Mouse (Mus musculus) ES-Bruce4 (cell line): ENCODE data around the gene Atp8a2. TPM values are rescaled to one million over a fixed set of nuclear protein-coding genes. Genes with fewer than 3 reads are reported as not detected.

Source experiments
- H3K27ac ChIP-seq: 2 replicates; pipeline ENCODE4 v1.5.1; 2012; ENCODE audit warnings: low read length, inconsistent platforms; ENCODE audit not compliant: insufficient read depth
- H3K27me3 ChIP-seq: 2 replicates; pipeline ENCODE4 v1.6.1; 2012; ENCODE audit warnings: mild to moderate bottlenecking, low read length, inconsistent platforms; ENCODE audit not compliant: control insufficient read depth, poor library complexity, insufficient read depth, severe bottlenecking
- H3K36me3 ChIP-seq: 2 replicates; pipeline ENCODE4 v1.6.1; 2012; ENCODE audit warnings: inconsistent platforms, mild to moderate bottlenecking, low read length, moderate library complexity; ENCODE audit not compliant: control insufficient read depth, poor library complexity, insufficient read depth, severe bottlenecking
- H3K4me1 ChIP-seq: one replicate; pipeline ENCODE4 v1.8.1; 2011; ENCODE audit warnings: low read length; ENCODE audit not compliant: control insufficient read depth, insufficient read depth
- H3K4me3 ChIP-seq: 2 replicates; pipeline ENCODE4 v1.5.1; 2011; ENCODE audit warnings: low read depth, mild to moderate bottlenecking, low read length
- H3K9ac ChIP-seq: 2 replicates; pipeline ENCODE4 v1.6.1; 2012; ENCODE audit warnings: low read depth, mild to moderate bottlenecking, inconsistent platforms; ENCODE audit not compliant: poor library complexity, severe bottlenecking
- H3K9me3 ChIP-seq: replicated peaks from 2 replicates; pipeline ENCODE4 v1.6.1; 2012; ENCODE audit warnings: mild to moderate bottlenecking, low read length, inconsistent platforms; ENCODE audit not compliant: control insufficient read depth, poor library complexity, insufficient read depth, severe bottlenecking
- CTCF ChIP-seq: IDR thresholded peaks from one replicate; pipeline ENCODE4 v1.8.1; 2011; ENCODE audit warnings: low read depth, low read length
- EP300 ChIP-seq: IDR thresholded peaks from 2 replicates; pipeline ENCODE4 v1.6.1; 2011; ENCODE audit warnings: low read depth, low read length; ENCODE audit not compliant: insufficient read depth
- POLR2A ChIP-seq: IDR thresholded peaks from one replicate; pipeline ENCODE4 v1.8.1; 2011; ENCODE audit warnings: low read length; ENCODE audit not compliant: insufficient read depth
- polyA plus RNA-seq: library from polyadenylated mRNA; stranded (reverse); fragments of >200 nt; gene quantifications from 2 replicates; pipeline ENCODE4 v1.2.4, GENCODE M21; 2011; ENCODE audit warnings: low read depth; ENCODE audit not compliant: missing spikeins, insufficient read depth, insufficient read length

The Atp8a2 gene
- polyA plus RNA-seq, 1 experiment, result 1.1 TPM

DNA sequence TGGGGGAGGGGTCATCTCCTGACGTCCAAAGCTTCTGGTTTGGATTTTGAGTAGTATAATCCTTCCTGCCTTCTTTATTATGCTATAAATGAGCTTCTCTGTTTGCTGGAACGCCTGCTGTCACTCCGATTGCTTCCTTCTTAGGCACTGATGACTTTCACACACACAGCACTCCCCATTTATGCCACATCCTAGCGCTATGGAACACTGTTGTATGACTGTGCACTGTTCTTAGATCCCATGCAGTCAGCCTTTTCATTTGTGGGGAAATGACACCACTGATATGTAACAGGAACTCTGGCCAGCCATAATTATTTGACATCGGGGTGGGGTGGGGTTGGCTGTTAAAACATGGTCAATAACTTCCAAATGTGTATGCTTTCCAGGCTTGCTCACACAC, 306.2 kb downstream of the Atp8a2 start:
- H3K27ac ChIP-seq, result no peak overlapping the region
- no peaks in the 10 kb centered on the region for H3K4me1 ChIP-seq
- H3K4me3 ChIP-seq, result no peak overlapping the region
- no peaks in the 10 kb centered on the region for H3K9me3 ChIP-seq
- TF ChIP-seq POLR2A (no peak), EP300 (no peak), CTCF (no peak)
- no peaks in the 10 kb centered on the region for H3K27me3 ChIP-seq
- H3K9ac ChIP-seq, result no peak overlapping the region
- no peaks in the 10 kb centered on the region for H3K36me3 ChIP-seq

DNA sequence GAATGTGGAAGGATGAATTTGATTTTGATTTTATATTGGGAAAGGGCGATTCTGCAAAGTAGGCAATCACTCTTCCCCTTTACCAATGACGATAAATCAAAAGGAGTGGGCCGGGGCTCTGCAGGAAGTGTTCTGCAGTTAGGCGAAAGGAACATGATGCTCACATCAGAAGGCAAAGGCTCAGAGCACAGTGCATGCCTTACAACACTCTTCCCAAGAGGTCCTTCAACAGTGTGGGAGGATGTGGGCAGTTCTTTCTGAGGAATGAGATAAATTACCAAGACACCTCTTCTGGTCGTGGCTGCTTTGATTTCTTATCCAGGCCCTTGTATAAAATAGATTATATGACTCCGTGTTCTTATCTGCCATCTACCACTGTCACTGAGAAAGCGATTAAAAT, 306.9 kb downstream of the Atp8a2 start:
- no peak for TF ChIP-seq CTCF
- no peak for TF ChIP-seq POLR2A
- TF ChIP-seq EP300, result no peak
- H3K9me3 ChIP-seq, result no peaks in the 10 kb centered on the region
- no peak overlapping the region for H3K9ac ChIP-seq
- no peak overlapping the region for H3K4me3 ChIP-seq
- no peaks in the 10 kb centered on the region for H3K4me1 ChIP-seq
- H3K36me3 ChIP-seq, result no peaks in the 10 kb centered on the region
- no peak overlapping the region for H3K27ac ChIP-seq
- H3K27me3 ChIP-seq, result no peaks in the 10 kb centered on the region

DNA sequence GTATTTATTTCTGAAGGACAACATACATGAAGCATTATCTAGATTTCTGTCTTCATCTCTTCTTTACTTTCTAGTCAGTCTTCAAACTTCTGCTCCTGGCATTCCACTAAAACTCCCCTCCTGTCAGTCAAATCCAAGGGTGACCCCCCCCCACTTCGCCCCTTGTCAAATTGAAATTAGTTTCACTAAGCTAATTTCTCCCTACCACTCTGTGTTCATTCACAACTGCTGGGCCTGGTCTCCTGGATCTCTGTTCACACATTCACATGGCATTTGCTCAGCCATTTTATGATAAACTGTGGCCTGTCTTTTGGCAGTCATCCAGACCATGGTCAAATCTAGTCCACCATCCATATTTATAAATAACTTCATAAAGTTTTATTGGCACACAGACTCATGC, 308.5 kb downstream of the Atp8a2 start:
- no peaks in the 10 kb centered on the region for H3K4me1 ChIP-seq
- H3K36me3 ChIP-seq, result no peaks in the 10 kb centered on the region
- H3K9me3 ChIP-seq, result no peaks in the 10 kb centered on the region
- no peak overlapping the region for H3K27ac ChIP-seq
- TF ChIP-seq POLR2A (no peak), CTCF (no peak), EP300 (no peak)
- H3K27me3 ChIP-seq, result no peaks in the 10 kb centered on the region
- H3K4me3 ChIP-seq, result no peak overlapping the region
- no peak overlapping the region for H3K9ac ChIP-seq

- H3K9ac ChIP-seq, result no peak overlapping the region
- H3K27me3 ChIP-seq, result no peaks in the 10 kb centered on the region
- H3K27ac ChIP-seq, result no peak overlapping the region
- H3K9me3 ChIP-seq, result no peaks in the 10 kb centered on the region
- no peaks in the 10 kb centered on the region for H3K36me3 ChIP-seq
- H3K4me3 ChIP-seq, result no peak overlapping the region
- TF ChIP-seq EP300, result no peak
- TF ChIP-seq CTCF, result no peak
- no peak for TF ChIP-seq POLR2A
- no peaks in the 10 kb centered on the region for H3K4me1 ChIP-seq
Measured at GRCm38 (mm10) chr14:59888046-59888445, 308.9 kb downstream of the Atp8a2 start.

DNA sequence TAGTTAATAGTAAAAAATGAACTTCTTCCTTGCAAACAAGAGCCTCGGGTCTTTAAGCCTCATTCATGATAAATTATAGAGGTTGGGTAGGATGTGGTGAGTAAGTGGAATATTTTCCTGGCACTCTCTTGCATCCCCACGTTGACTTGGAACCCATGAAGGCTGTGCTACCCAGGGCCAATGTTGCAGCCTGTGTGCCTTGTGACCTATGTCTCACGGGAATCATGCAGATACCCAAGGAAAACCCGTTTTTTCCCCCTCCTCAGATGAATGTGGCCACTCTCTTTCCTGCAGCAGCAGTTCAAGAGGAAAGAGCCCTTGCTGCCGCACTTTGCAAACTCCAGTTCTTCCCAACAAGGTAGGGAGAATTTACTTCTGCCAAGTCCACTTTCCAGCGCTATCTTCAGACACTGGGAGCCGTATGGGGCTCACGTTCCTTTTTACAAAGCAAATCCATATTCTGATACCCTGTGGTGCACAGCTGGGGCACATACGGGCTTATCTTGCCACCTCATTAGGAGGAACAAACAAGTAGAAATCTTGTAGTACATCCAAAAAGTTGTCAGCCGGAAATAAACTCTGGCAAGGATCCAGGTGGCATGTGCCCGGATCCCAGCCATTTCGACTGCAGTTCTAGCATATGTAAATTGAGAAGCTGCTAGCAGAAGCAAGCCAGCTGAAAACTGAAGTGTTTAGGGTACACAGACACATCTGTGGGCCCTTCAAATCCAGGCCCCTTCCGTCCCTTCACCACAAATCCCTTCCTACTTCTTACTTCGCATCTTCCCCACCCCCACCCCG, 309.7 kb downstream of the Atp8a2 start:
- no peaks in the 10 kb centered on the region for H3K9me3 ChIP-seq
- no peaks in the 10 kb centered on the region for H3K27me3 ChIP-seq
- no peak overlapping the region for H3K27ac ChIP-seq
- no peak overlapping the region for H3K4me3 ChIP-seq
- no peak overlapping the region for H3K9ac ChIP-seq
- H3K36me3 ChIP-seq, result no peaks in the 10 kb centered on the region
- TF ChIP-seq CTCF (no peak), POLR2A (no peak), EP300 (no peak)
- H3K4me1 ChIP-seq, result no peaks in the 10 kb centered on the region

- TF ChIP-seq CTCF, result no peak
- TF ChIP-seq POLR2A, result no peak
- no peak for TF ChIP-seq EP300
- Histone ChIP-seq H3K4me1 (no peaks in the 10 kb centered on the region), H3K27ac (no peak overlapping the region), H3K9ac (no peak overlapping the region), H3K9me3 (no peaks in the 10 kb centered on the region), H3K36me3 (no peaks in the 10 kb centered on the region), H3K27me3 (no peaks in the 10 kb centered on the region), H3K4me3 (no peak overlapping the region)
Measured at GRCm38 (mm10) chr14:59883517-59884069, 313.4 kb downstream of the Atp8a2 start.
